Mouse (Mus musculus): ENCODE results near the gene Igdcc4.

DNA sequence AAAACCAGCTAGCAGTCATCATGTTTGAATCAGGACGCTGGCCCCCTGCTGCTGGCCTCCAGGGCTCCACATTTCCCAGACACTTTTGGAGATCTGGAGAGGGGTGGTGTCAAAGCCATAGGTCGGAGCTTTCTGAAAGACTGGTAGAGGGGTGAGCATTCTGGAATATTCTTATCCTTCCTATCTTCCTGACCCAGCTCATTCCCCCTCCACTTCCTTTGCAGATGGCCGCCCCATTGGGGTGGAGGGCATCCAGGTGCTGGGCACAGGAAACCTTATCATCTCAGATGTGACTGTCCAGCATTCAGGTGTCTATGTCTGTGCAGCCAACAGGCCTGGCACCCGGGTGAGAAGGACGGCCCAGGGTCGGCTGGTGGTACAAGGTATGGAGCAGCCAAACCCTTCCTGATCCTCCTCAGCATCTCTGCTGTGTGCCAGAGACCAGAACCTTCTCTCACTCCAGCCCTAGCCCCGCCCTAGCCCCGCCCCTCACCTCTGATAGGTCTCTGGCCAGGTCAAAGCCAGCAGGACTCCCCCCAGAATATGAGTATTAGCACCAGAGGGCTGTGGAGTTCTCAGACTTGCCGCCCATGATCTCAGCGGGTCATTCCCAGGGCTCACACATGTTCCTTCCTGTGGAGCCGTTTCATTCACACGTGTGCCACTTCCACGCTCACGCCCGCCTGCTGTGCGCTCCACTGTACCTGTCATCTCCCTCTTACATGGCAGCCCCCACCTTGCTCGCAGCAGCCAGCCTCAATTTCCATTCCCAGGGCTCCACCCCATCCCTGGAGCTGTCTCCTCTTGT, 78.7 kb downstream of the Igdcc4 start:
- no peak for TF ChIP-seq CTCF (IDR thresholded peaks at IDR 0.05; ENCODE audit: low read depth)
- TF ChIP-seq EP300 (optimal IDR thresholded peaks at IDR 0.05), result no peak

All from stomach, postnatal 0 days (tissue).